Mouse (Mus musculus) neural tube, embryonic 11.5 days (tissue): Measurements from ENCODE around the gene Cbx5. TPM values are rescaled to one million over a fixed set of nuclear protein-coding genes. Genes with fewer than 3 reads are reported as not detected.

Experiments used
- ATAC-seq: fragments of 200-750 bp; cut with Nextera tagmentation; 2 replicates; pipeline ENCODE4 v1.8.0; 2017; ENCODE audit warnings: moderate number of reproducible peaks, mild to moderate bottlenecking, moderate TSS enrichment, moderate library complexity; ENCODE audit not compliant: insufficient read depth, low FRiP score, low TSS enrichment
- DNase-seq: peaks from one replicate; pipeline ENCODE4 v3.0.0-alpha.2; 2015; ENCODE audit warnings: low spot score
- H3K27ac ChIP-seq: fragments of 300-500 bp; sonication (generic); 2 replicates; pipeline ENCODE4 v1.5.1; 2014; ENCODE audit warnings: low read depth, mild to moderate bottlenecking, low read length
- H3K27me3 ChIP-seq: fragments of 300-500 bp; sonication (generic); 2 replicates; pipeline ENCODE4 v1.6.1; 2014; ENCODE audit warnings: mild to moderate bottlenecking, low read length, mixed read lengths; ENCODE audit not compliant: control insufficient read depth, insufficient read depth
- H3K36me3 ChIP-seq: fragments of 300-500 bp; sonication (generic); 2 replicates; pipeline ENCODE4 v1.6.1; 2014; ENCODE audit warnings: mild to moderate bottlenecking, low read length, moderate library complexity, mixed read lengths; ENCODE audit not compliant: control insufficient read depth, insufficient read depth
- H3K4me1 ChIP-seq: fragments of 300-500 bp; sonication (generic); 2 replicates; pipeline ENCODE4 v1.6.1; 2014; ENCODE audit warnings: low read length, mixed read lengths; ENCODE audit not compliant: control insufficient read depth, insufficient read depth
- H3K4me2 ChIP-seq: fragments of 300-500 bp; sonication (generic); 2 replicates; pipeline ENCODE4 v1.6.1; 2014; ENCODE audit warnings: low read depth, mild to moderate bottlenecking, moderate library complexity
- H3K4me3 ChIP-seq: fragments of 300-500 bp; sonication (generic); 2 replicates; pipeline ENCODE4 v1.5.1; 2014; ENCODE audit warnings: low read depth, low read length
- H3K9ac ChIP-seq: fragments of 300-500 bp; sonication (generic); 2 replicates; pipeline ENCODE4 v1.6.1; 2014; ENCODE audit warnings: mild to moderate bottlenecking, low read length
- H3K9me3 ChIP-seq: fragments of 300-500 bp; sonication (generic); 2 replicates; pipeline ENCODE4 v1.6.1; 2016; ENCODE audit warnings: low read length; ENCODE audit not compliant: control insufficient read depth
- WGBS: fragments of 180-500 bp; shearing (Covaris S2); extraction: QIAGEN DNeasy Blood & Tissue Kit; methylation state at CpG from one replicate; pipeline ENCODE4 v1.1.7; 2014; 5-methylcytosine and 5-hydroxymethylcytosine counted together
- polyA plus RNA-seq: library from polyadenylated mRNA; unstranded; fragments of >200 nt; fragmentation: Nextera tagmentation; extraction: Ambion mirVana; gene quantifications from 2 replicates; pipeline ENCODE4 v1.2.1, GENCODE M21; 2014

The Cbx5 gene
- 187 and 189 TPM in 2 replicates for polyA plus RNA-seq

GRCm38 (mm10) chr15:103239685-103240159 lies at the start of gene Cbx5:
Cbx5 (minus strand) TSS chr15:103239816.
- Histone ChIP-seq H3K27ac (peak within 1 kb of the TSS; percentile 90), H3K9me3 (no peaks in the 10 kb centered on the region), H3K36me3 (peaks cover 9% of the 10 kb centered on the region), H3K9ac (peak within 1 kb of the TSS; percentile 86), H3K4me3 (peak within 1 kb of the TSS; percentile 66), H3K27me3 (no peaks in the 10 kb centered on the region), H3K4me2 (peak within 1 kb of the TSS; percentile 82), H3K4me1 (peaks cover 19% of the 10 kb centered on the region)
- peak; percentile 88 for ATAC-seq
- WGBS: 0% methylated on average over 39 of the region's 39 CpGs
- peak; percentile 97 for DNase-seq

- no peak overlapping the region for H3K9ac ChIP-seq
- H3K4me3 ChIP-seq: no peak overlapping the region
- H3K4me1 ChIP-seq: peaks cover 23% of the 10 kb centered on the region
- ATAC-seq (no peak), DNase-seq (no peak)
- no peak overlapping the region for H3K4me2 ChIP-seq
- H3K27me3 ChIP-seq: no peaks in the 10 kb centered on the region
- no peak overlapping the region for H3K27ac ChIP-seq
- WGBS: 86% methylated on average over 1 of the region's 1 CpGs
- H3K9me3 ChIP-seq: no peaks in the 10 kb centered on the region
- no peaks in the 10 kb centered on the region for H3K36me3 ChIP-seq
These were observed 46.3 kb upstream of the Cbx5 start for GRCm38 (mm10) chr15:103285778-103286417.

GRCm38 (mm10) chr15:103284647-103285046 lies 45.0 kb upstream of the Cbx5 start:
- Histone ChIP-seq H3K9ac (no peak overlapping the region), H3K36me3 (no peaks in the 10 kb centered on the region), H3K4me1 (peaks cover 14% of the 10 kb centered on the region), H3K27me3 (no peaks in the 10 kb centered on the region), H3K4me2 (no peak overlapping the region), H3K4me3 (no peak overlapping the region), H3K9me3 (no peaks in the 10 kb centered on the region), H3K27ac (no peak overlapping the region)
- no peak for ATAC-seq
- 44% methylated on average over 2 of the region's 2 CpGs for WGBS
- DNase-seq: no peak

GRCm38 (mm10) chr15:103284066-103284465 lies 44.5 kb upstream of the Cbx5 start:
- H3K27me3 ChIP-seq: no peaks in the 10 kb centered on the region
- no peak overlapping the region for H3K27ac ChIP-seq
- H3K9ac ChIP-seq: no peak overlapping the region
- no peak overlapping the region for H3K4me2 ChIP-seq
- H3K36me3 ChIP-seq: no peaks in the 10 kb centered on the region
- H3K4me3 ChIP-seq: no peak overlapping the region
- no peaks in the 10 kb centered on the region for H3K9me3 ChIP-seq
- peaks cover 10% of the 10 kb centered on the region for H3K4me1 ChIP-seq
- DNase-seq: peak; percentile 68
- WGBS: 61% methylated on average over 3 of the region's 3 CpGs
- ATAC-seq: no peak

GRCm38 (mm10) chr15:103281465-103282205 lies 42.0 kb upstream of the Cbx5 start:
- Histone ChIP-seq H3K4me1 (peaks cover 4% of the 10 kb centered on the region; the same call in 1 of the 2 replicates), H3K27ac (0 out of 2 replicates have a peak overlapping the region, but pooled peaks have one; percentile 34), H3K27me3 (no peaks in the 10 kb centered on the region), H3K4me2 (no peak overlapping the region), H3K4me3 (no peak overlapping the region), H3K36me3 (no peaks in the 10 kb centered on the region), H3K9me3 (no peaks in the 10 kb centered on the region), H3K9ac (peak overlapping the region; percentile 14; the same call in 1 of the 2 replicates)
- DNase-seq: no peak
- 93% methylated on average over 3 of the region's 3 CpGs for WGBS
- ATAC-seq: no peak

DNA sequence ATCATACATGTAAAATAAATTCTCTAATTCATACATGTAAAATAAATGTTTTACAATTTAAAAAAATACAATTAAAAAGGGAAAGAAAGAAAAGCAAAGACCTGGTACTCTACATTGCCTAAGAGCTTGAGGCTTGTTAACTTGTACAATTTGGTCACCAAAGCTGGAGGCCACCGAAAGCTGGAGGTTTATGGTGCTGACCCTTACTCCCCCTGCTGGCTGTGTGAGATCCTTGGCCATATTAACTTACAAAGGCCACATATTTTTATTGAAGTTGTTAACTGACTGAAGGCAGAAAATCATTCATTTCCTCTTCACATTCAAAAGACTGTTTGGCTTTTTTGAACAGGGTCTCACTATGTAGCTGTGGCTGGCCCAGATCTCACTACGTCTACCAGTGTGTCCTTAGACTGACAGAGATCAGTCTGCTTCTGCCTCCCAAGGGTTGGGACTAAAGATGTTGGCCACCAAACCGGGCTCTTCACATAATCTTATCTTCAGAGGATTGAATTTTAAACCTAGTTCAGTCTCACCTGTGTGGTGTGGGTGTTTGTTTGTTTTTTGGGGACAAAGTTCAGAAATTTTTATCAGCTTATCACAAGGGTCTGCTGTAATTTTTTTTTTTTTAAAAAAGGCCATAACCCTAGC lies 41.3 kb upstream of the Cbx5 start:
- no peak overlapping the region for H3K9ac ChIP-seq
- H3K27me3 ChIP-seq: no peaks in the 10 kb centered on the region
- H3K9me3 ChIP-seq: no peaks in the 10 kb centered on the region
- H3K27ac ChIP-seq: no peak overlapping the region
- no peak overlapping the region for H3K4me3 ChIP-seq
- 79% methylated on average over 3 of the region's 3 CpGs for WGBS
- peaks cover 4% of the 10 kb centered on the region; the same call in 1 of the 2 replicates for H3K4me1 ChIP-seq
- no peak for ATAC-seq
- DNase-seq: peak; percentile 47
- H3K4me2 ChIP-seq: no peak overlapping the region
- no peaks in the 10 kb centered on the region for H3K36me3 ChIP-seq

DNA sequence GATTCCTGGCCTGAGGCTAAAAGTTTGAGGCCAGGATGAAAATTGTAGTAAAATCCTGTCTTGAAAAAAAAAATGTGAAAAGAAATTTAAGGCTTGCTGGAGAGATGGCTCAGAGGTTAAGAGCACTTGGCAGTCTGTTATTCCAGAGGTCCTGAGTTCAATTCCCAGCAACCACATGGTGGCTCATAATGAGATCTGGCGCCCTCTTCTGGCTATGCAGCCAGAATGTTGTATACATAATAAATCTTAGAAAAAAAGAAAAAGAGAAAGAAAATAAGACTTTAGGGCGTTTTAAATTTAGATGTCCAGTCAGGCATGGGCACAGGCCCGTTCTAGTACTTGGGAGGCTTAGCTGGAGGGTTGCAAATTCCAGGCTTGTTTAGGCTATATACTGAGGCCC lies 40.1 kb upstream of the Cbx5 start:
- Histone ChIP-seq H3K9ac (no peak overlapping the region), H3K27ac (no peak overlapping the region), H3K4me1 (no peaks in the 10 kb centered on the region), H3K9me3 (no peaks in the 10 kb centered on the region), H3K4me2 (no peak overlapping the region), H3K36me3 (no peaks in the 10 kb centered on the region), H3K27me3 (no peaks in the 10 kb centered on the region), H3K4me3 (no peak overlapping the region)
- 67% methylated on average over 3 of the region's 3 CpGs for WGBS
- no peak for ATAC-seq
- DNase-seq: peak; percentile 28

DNA sequence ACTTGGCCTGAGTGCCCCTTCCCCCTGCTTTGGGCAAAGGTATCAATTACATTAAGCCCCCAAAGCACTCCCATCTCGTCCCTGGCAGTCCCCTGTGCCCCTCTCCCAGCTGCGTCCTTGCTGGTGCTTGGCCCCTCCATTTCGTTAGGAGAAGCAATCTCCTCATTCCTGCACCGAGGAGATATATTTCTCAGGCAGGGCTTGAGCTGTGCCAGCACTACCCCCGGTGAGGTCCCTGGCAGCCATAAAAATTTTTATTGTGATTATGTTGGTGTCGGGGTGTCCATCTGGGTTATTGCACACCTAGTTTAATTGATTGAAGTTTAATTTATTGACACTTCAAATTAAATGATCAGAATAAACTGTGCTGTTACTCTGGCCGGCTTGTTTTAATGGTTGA lies 38.3 kb upstream of the Cbx5 start:
- no peaks in the 10 kb centered on the region for H3K27me3 ChIP-seq
- H3K4me3 ChIP-seq: no peak overlapping the region
- H3K4me2 ChIP-seq: no peak overlapping the region
- no peak for DNase-seq
- ATAC-seq: 0 out of 2 replicates have a peak, but pooled peaks have one; percentile 4
- peaks cover 3% of the 10 kb centered on the region; the same call in 1 of the 2 replicates for H3K4me1 ChIP-seq
- H3K9ac ChIP-seq: no peak overlapping the region
- no peaks in the 10 kb centered on the region for H3K9me3 ChIP-seq
- 59% methylated on average over 7 of the region's 7 CpGs for WGBS
- H3K36me3 ChIP-seq: no peaks in the 10 kb centered on the region
- no peak overlapping the region for H3K27ac ChIP-seq
